Mouse (Mus musculus) midbrain, postnatal 0 days (tissue): Measurements from ENCODE around the gene Ube2s. TPM values are rescaled to one million over a fixed set of nuclear protein-coding genes. Genes with fewer than 3 reads are reported as not detected.

Experiments
- ATAC-seq: fragments of 200-750 bp; cut with Nextera tagmentation; 2 replicates; pipeline ENCODE4 v1.8.0; 2017; ENCODE audit warnings: moderate number of reproducible peaks, mild to moderate bottlenecking, moderate TSS enrichment, moderate library complexity; ENCODE audit not compliant: low FRiP score
- DNase-seq: peaks from one replicate; pipeline ENCODE4 v3.0.0-alpha.2; 2015; ENCODE audit warnings: low spot score
- H3K27ac ChIP-seq: fragments of 300-500 bp; sonication (generic); 2 replicates; pipeline ENCODE4 v1.5.1; 2014; ENCODE audit warnings: low read depth, mild to moderate bottlenecking, low read length, mixed read lengths
- H3K27me3 ChIP-seq: fragments of 300-500 bp; sonication (generic); 2 replicates; pipeline ENCODE4 v1.6.1; 2014; ENCODE audit warnings: low read length, control low read depth, mixed read lengths; ENCODE audit not compliant: insufficient read depth
- H3K36me3 ChIP-seq: fragments of 300-500 bp; sonication (generic); 2 replicates; pipeline ENCODE4 v1.6.1; 2014; ENCODE audit warnings: low read length, control low read depth, mixed read lengths; ENCODE audit not compliant: insufficient read depth
- H3K4me1 ChIP-seq: fragments of 300-500 bp; sonication (generic); 2 replicates; pipeline ENCODE4 v1.6.1; 2014; ENCODE audit warnings: mild to moderate bottlenecking, control low read depth, antibody characterized with exemption, low read length, mixed read lengths; ENCODE audit not compliant: insufficient read depth
- H3K4me2 ChIP-seq: fragments of 300-500 bp; sonication (generic); 2 replicates; pipeline ENCODE4 v1.6.1; 2014; ENCODE audit warnings: low read depth, mild to moderate bottlenecking, low read length, mixed read lengths; ENCODE audit not compliant: poor library complexity, severe bottlenecking
- H3K4me3 ChIP-seq: fragments of 300-500 bp; sonication (generic); 2 replicates; pipeline ENCODE4 v1.5.1; 2014; ENCODE audit warnings: low read depth, mild to moderate bottlenecking, low read length, moderate library complexity
- H3K9ac ChIP-seq: fragments of 300-500 bp; sonication (generic); replicated peaks from 2 replicates; pipeline ENCODE4 v1.6.1; 2014; ENCODE audit warnings: mild to moderate bottlenecking, low read length, moderate library complexity, mixed read lengths; ENCODE audit not compliant: poor library complexity, severe bottlenecking
- H3K9me3 ChIP-seq: fragments of 300-500 bp; sonication (generic); 2 replicates; pipeline ENCODE4 v1.6.1; 2016; ENCODE audit warnings: low read length, control low read depth
- CTCF ChIP-seq: IDR thresholded peaks from 2 replicates; pipeline ENCODE4 v1.5.1; 2016; ENCODE audit warnings: antibody characterized with exemption, mild to moderate bottlenecking
- WGBS: fragments of 180-500 bp; shearing (Covaris S2); extraction: QIAGEN DNeasy Blood & Tissue Kit; methylation state at CpG from one replicate; pipeline ENCODE4 v1.1.7; 2014; 5-methylcytosine and 5-hydroxymethylcytosine counted together
- polyA plus RNA-seq: library from polyadenylated mRNA; unstranded; fragments of >200 nt; fragmentation: Nextera tagmentation; extraction: Ambion mirVana; gene quantifications from 2 replicates; pipeline ENCODE4 v1.2.1, GENCODE M21; 2015
- total RNA-seq: library from RNA; depleted of rRNA; stranded (reverse); fragments of >200 nt; gene quantifications from 2 replicates; pipeline ENCODE4 v1.2.3, GENCODE M21; 2014; rRNA removed

Ube2s gene
- total and polyA plus RNA-seq, 2 experiments from 2014 or later = 210 to 264 TPM

- Histone ChIP-seq H3K4me3 (no peak overlapping the region), H3K9me3 (no peaks in the 10 kb centered on the region), H3K36me3 (peaks cover 20% of the 10 kb centered on the region), H3K27ac (no peak overlapping the region), H3K9ac (no peak overlapping the region), H3K4me1 (peaks cover 7% of the 10 kb centered on the region; the same call in 1 of the 2 replicates), H3K4me2 (no peak overlapping the region), H3K27me3 (no peaks in the 10 kb centered on the region)
- WGBS = 88% methylated on average over 22 of the region's 22 CpGs
- no peak for ATAC-seq
- no peak for TF ChIP-seq CTCF
- DNase-seq = no peak
These were observed 65.9 kb downstream of the Ube2s start for GRCm38 (mm10) chr7:4746326-4746980.

DNA sequence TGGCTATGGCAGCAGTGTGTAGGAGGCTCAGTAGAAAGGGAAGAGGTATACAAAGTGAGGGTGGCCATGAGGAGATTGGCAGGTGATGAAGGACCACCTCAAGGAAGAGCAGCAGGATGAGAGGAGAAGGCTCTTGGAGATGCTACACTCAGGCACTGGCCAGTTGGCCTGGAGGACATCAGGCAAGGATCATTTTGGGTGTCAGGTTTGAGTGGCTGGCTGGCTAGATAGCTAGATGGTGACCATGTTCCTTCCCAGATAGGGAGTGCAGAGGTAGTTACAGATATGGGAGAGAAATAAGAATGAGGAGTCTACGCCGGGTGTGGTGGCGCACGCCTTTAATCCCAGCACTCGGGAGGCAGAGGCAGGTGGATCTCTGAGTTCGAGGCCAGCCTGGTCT lies 67.5 kb downstream of the Ube2s start:
- 93% methylated on average over 5 of the region's 6 CpGs for WGBS
- Histone ChIP-seq H3K4me3 (no peak overlapping the region), H3K9ac (no peak overlapping the region), H3K36me3 (peaks cover 20% of the 10 kb centered on the region), H3K4me2 (no peak overlapping the region), H3K9me3 (no peaks in the 10 kb centered on the region), H3K27me3 (no peaks in the 10 kb centered on the region), H3K27ac (no peak overlapping the region), H3K4me1 (peaks cover 11% of the 10 kb centered on the region; the same call in 1 of the 2 replicates)
- no peak for ATAC-seq
- no peak for DNase-seq
- no peak for TF ChIP-seq CTCF

Other genes starting within 250 kb of the Ube2s start
Only the 30 nearest of the 32 such genes appear.
- 2.4 and 3.6 TPM in 2 replicates for gene Ptprh, start 208.5 kb downstream of the Ube2s start, total RNA-seq
- 1.1 and 1.3 TPM in 2 replicates for gene Ptprh, start 208.5 kb downstream of the Ube2s start, polyA plus RNA-seq
- 12.4 and 17.4 TPM in 2 replicates for gene Tmem86b, start 181.2 kb downstream of the Ube2s start, total RNA-seq
- 0.76 and 1.00 TPM in 2 replicates for gene Tmem86b, start 181.2 kb downstream of the Ube2s start, polyA plus RNA-seq
- gene Ppp6r1, start 153.6 kb downstream of the Ube2s start, total RNA-seq = 103 and 131 TPM in 2 replicates
- 7.7 and 10.1 TPM in 2 replicates for gene Ppp6r1, start 153.6 kb downstream of the Ube2s start, polyA plus RNA-seq
- 247 TPM in 2 replicates for gene Hspbp1, start 127.5 kb downstream of the Ube2s start, total RNA-seq
- 193 and 199 TPM in 2 replicates for gene Hspbp1, start 127.5 kb downstream of the Ube2s start, polyA plus RNA-seq
- 202 and 226 TPM in 2 replicates for gene Brsk1, start 122.0 kb downstream of the Ube2s start, total RNA-seq
- gene Brsk1, start 122.0 kb downstream of the Ube2s start, polyA plus RNA-seq = 6.9 and 7.2 TPM in 2 replicates
- not detected in 2 replicates for gene Tmem150b, start 87.3 kb downstream of the Ube2s start, total RNA-seq
- 0.23 TPM in 1 of 2 replicates, not detected in the other for gene Tmem150b, start 87.3 kb downstream of the Ube2s start, polyA plus RNA-seq
- 38.9 and 48.8 TPM in 2 replicates for gene Kmt5c, start 72.5 kb downstream of the Ube2s start, total RNA-seq
- gene Kmt5c, start 72.5 kb downstream of the Ube2s start, polyA plus RNA-seq = 33.1 and 35.7 TPM in 2 replicates
- 6.8 and 12.1 TPM in 2 replicates for gene Cox6b2, start 59.5 kb downstream of the Ube2s start, total RNA-seq
- 33.6 and 43.9 TPM in 2 replicates for gene Cox6b2, start 59.5 kb downstream of the Ube2s start, polyA plus RNA-seq
- gene Fam71e2, start 41.3 kb downstream of the Ube2s start, total RNA-seq = not detected in 2 replicates
- not detected in 2 replicates for gene Fam71e2, start 41.3 kb downstream of the Ube2s start, polyA plus RNA-seq
- gene Il11, start 29.7 kb downstream of the Ube2s start, total RNA-seq = 1.4 and 2.0 TPM in 2 replicates
- gene Il11, start 29.7 kb downstream of the Ube2s start, polyA plus RNA-seq = 1.7 and 2.5 TPM in 2 replicates
- gene Tmem190, start 29.7 kb downstream of the Ube2s start, total RNA-seq = not detected in 2 replicates
- gene Tmem190, start 29.7 kb downstream of the Ube2s start, polyA plus RNA-seq = 0.39 and 0.48 TPM in 2 replicates
- 14.6 and 16.6 TPM in 2 replicates for gene Tmem238, start 22.9 kb downstream of the Ube2s start, total RNA-seq
- gene Tmem238, start 22.9 kb downstream of the Ube2s start, polyA plus RNA-seq = 16.0 and 18.2 TPM in 2 replicates
- gene Rpl28, start 19.7 kb downstream of the Ube2s start, total RNA-seq = 131 and 177 TPM in 2 replicates
- 289 TPM in 2 replicates for gene Rpl28, start 19.7 kb downstream of the Ube2s start, polyA plus RNA-seq
- gene Shisa7, start 32.1 kb upstream of the Ube2s start, total RNA-seq = 51.4 and 68.5 TPM in 2 replicates
- gene Shisa7, start 32.1 kb upstream of the Ube2s start, polyA plus RNA-seq = 9.3 and 10.1 TPM in 2 replicates
- gene Isoc2b, start 57.7 kb upstream of the Ube2s start, total RNA-seq = 1.0 and 2.0 TPM in 2 replicates
- gene Isoc2b, start 57.7 kb upstream of the Ube2s start, polyA plus RNA-seq = 3.7 and 5.8 TPM in 2 replicates
- gene Isoc2a, start 64.6 kb upstream of the Ube2s start, total RNA-seq = 5.8 and 7.7 TPM in 2 replicates
- gene Isoc2a, start 64.6 kb upstream of the Ube2s start, polyA plus RNA-seq = 0.38 and 0.52 TPM in 2 replicates
- gene Gm36210, start 93.9 kb upstream of the Ube2s start, total RNA-seq = 0.57 TPM in 1 of 2 replicates, not detected in the other
- 0.32 and 0.43 TPM in 2 replicates for gene Gm36210, start 93.9 kb upstream of the Ube2s start, polyA plus RNA-seq
- 10.6 and 12.3 TPM in 2 replicates for gene Zfp628, start 102.6 kb upstream of the Ube2s start, total RNA-seq
- 5.1 and 5.6 TPM in 2 replicates for gene Zfp628, start 102.6 kb upstream of the Ube2s start, polyA plus RNA-seq
- 44.8 and 49.7 TPM in 2 replicates for gene Nat14, start 109.4 kb upstream of the Ube2s start, total RNA-seq
- 33.2 and 35.9 TPM in 2 replicates for gene Nat14, start 109.4 kb upstream of the Ube2s start, polyA plus RNA-seq
- 1.9 and 3.4 TPM in 2 replicates for gene Ssc5d, start 113.2 kb upstream of the Ube2s start, total RNA-seq
- 1.2 and 1.6 TPM in 2 replicates for gene Ssc5d, start 113.2 kb upstream of the Ube2s start, polyA plus RNA-seq
- 0.49 TPM in 1 of 2 replicates, not detected in the other for gene Sbk2, start 151.8 kb upstream of the Ube2s start, total RNA-seq
- 0.20 TPM in 1 of 2 replicates, not detected in the other for gene Sbk2, start 151.8 kb upstream of the Ube2s start, polyA plus RNA-seq
- 0.49 and 1.8 TPM in 2 replicates for gene Sbk3, start 158.6 kb upstream of the Ube2s start, total RNA-seq
- 0.45 and 0.46 TPM in 2 replicates for gene Sbk3, start 158.6 kb upstream of the Ube2s start, polyA plus RNA-seq
- gene Zfp579, start 183.6 kb upstream of the Ube2s start, total RNA-seq = 53.2 and 54.3 TPM in 2 replicates
- gene Zfp579, start 183.6 kb upstream of the Ube2s start, polyA plus RNA-seq = 43.1 and 43.3 TPM in 2 replicates
- 3.9 and 7.3 TPM in 2 replicates for gene Zfp524, start 201.8 kb upstream of the Ube2s start, total RNA-seq
- 2.9 and 3.5 TPM in 2 replicates for gene Zfp524, start 201.8 kb upstream of the Ube2s start, polyA plus RNA-seq
- 35.5 and 36.1 TPM in 2 replicates for gene Fiz1, start 202.1 kb upstream of the Ube2s start, total RNA-seq
- 22.8 and 25.7 TPM in 2 replicates for gene Fiz1, start 202.1 kb upstream of the Ube2s start, polyA plus RNA-seq
- not detected in 2 replicates for gene Gm44973, start 202.9 kb upstream of the Ube2s start, total RNA-seq
- gene Gm44973, start 202.9 kb upstream of the Ube2s start, polyA plus RNA-seq = 1.2 and 2.6 TPM in 2 replicates
- gene Zfp865, start 207.8 kb upstream of the Ube2s start, total RNA-seq = 35.0 and 48.4 TPM in 2 replicates
- 5.5 and 6.8 TPM in 2 replicates for gene Zfp865, start 207.8 kb upstream of the Ube2s start, polyA plus RNA-seq
- 65.6 and 68.8 TPM in 2 replicates for gene Ccdc106, start 208.0 kb upstream of the Ube2s start, total RNA-seq
- 75.4 and 77.3 TPM in 2 replicates for gene Ccdc106, start 208.0 kb upstream of the Ube2s start, polyA plus RNA-seq
- not detected in 2 replicates for gene 4632433K11Rik, start 221.5 kb upstream of the Ube2s start, total RNA-seq
- not detected in 2 replicates for gene 4632433K11Rik, start 221.5 kb upstream of the Ube2s start, polyA plus RNA-seq
- gene Zfp784, start 225.9 kb upstream of the Ube2s start, total RNA-seq = 5.0 and 8.0 TPM in 2 replicates
- 4.3 and 5.4 TPM in 2 replicates for gene Zfp784, start 225.9 kb upstream of the Ube2s start, polyA plus RNA-seq